Mouse (Mus musculus) cerebellum, postnatal 10 days (tissue): ENCODE results near the gene Ppfibp1.

Experiments
- DNase-seq, 2 experiments: peaks; one replicate each; pipeline ENCODE4 v3.0.0; 2021; ENCODE audit warnings: mixed read lengths in 2 of 2

Gene Ppfibp1

DNA sequence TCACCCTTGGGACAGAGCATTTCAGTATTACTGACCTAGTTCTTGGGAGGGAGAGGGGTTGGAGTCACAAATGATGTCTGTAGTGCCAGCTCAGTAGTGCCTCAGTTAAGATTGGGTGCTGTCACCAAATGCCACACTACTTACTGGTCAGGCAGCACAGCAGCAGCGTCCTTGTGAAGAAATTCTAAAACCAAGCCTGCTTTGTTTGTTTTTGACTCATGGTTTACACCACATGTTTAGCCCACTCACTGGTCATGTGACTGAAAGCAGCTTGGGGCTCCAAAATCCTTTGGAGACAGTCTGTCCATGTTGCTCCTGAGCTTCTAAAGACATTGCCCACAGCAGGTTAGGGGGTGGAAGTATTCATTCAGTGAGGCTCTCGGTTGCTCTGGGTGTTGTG is 4.9 kb upstream of the Ppfibp1 start:
- DNase-seq: no peak

DNA sequence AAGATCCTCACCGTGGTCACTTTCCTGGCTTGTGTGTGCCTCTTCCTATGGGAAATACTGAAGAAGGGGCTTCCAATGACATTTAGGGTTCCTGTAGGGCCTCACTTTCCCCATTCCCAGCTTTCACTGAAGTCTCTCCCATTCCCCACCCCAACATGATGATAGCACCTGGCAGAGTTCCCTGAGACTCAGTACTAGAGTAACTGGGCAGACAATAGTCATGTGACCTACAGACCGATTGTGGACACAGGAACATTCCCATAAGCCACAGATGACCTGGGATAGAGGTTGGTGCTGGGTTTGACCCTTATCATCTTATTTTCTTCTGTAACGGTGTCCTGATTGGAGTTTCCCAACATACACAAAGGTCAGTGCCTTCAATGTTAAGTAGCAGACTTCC is 4.1 kb upstream of the Ppfibp1 start:
- DNase-seq: no peak

DNA sequence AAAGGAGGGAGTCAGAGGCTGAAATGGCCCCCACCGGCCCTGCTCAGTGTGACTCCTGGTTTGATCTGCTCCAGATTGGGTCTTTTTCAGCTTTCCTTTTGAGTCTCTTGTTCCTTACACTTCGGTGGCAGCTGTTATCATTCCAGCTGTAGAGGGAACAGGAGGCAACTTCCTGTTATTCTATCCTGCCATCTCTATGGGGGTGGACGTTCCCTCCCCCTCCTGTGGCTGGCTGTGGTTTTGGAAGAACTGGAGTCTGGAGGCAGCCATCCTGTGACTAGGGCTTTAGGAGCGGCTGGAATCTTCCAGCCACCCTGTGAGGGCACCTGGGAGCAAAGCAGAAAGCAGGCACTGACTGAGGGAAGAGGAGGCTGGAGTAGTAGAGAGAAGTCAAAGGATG is 3.4 kb upstream of the Ppfibp1 start:
- DNase-seq: no peak

DNA sequence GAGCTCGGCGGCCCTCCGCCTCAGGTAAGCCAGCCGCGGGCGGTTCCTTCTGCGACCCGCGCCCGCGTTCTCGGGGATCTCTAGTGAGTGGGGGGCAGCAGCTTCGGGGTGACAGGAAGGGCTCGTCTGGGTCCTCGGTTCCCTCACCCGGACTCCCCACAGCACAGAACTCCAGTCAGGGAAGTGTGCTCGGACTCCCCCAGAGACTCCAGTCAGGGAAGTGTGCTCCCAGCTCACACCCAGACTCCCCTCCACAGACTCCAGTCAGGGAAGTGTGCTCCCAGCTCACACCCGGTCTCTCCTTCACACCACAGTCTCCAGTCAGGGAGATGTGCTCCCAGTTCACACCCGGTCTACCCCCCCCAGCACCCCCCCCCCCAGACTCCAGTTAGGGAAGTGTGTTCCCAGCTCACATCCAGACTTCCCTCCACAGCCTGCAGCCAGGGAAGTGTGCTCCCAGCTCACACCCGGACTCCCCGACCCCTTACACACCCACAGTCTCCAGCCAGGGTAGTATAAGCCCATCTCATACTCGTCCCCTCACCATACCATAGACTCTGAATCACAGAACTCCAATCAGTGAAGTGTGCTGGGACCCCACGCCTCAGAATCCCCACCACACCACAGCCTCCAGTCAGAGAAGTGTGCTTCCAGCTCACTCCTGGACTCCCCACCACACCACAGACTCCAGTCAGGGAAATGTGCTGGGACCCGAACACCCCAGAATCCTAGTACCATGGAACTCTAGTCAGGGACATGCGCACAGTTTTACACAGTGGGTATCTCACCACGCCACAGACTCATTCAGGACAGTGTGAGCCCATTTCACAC is 588 bp downstream of the Ppfibp1 start:
- no peak for DNase-seq

DNA sequence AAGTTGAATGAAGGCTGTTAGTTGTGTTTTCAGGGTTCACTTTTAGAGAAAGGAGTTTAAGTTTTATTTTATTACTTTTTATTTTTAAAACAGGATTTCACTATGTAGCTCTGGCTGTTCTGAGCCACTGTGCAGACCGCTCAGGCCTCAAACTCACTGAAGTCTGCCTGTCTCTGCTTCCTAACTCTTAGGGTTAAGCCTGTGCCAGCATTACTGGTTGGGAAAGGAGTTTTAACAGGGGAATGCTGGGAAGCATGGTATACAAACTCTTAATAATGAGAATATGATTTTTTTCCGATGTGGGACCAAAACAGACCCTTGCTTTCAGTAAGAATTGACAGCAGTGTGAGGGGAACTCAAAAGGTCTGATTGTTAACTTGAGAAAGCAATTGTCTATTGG is 1.9 kb downstream of the Ppfibp1 start:
- DNase-seq: no peak

DNA sequence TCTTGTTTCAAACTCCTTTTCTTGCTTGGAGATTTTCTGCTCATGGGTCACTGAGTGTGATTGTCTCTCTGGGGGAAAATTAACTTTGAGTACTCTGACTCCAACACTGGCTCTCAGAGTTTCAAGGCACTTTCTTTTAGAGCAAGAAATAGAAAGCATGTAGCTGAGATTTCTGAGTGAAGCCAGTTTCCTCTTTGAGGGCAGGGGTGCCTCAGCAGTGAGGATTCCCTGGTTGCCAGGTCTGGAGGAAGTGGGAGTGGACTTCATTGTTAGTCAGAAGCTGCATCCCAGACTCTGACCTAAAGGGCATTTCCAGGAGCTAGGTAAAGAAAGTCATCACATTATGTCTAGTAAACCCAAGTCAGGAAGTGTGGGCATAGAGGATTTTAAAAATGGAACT is 2.3 kb downstream of the Ppfibp1 start:
- DNase-seq: no peak

DNA sequence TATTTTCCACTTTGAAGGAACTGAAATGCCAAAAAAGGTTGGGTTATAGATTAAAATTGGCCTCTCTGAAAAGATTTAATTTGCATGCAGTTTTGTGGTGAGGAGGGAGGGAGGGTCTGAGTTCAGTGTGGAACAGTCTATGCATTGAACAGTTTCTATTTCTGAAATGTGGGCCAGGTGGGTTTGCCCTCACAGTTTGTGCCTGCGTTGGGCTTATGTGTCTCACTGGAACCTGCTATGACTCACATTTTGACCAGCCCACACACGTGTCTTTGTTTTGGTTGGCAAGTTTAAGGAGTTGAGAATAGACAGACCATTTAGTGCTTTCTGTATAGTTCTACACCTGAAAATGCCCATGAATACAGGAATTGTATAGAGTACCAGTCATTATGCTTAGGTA is 5.6 kb downstream of the Ppfibp1 start:
- no peak for DNase-seq

DNA sequence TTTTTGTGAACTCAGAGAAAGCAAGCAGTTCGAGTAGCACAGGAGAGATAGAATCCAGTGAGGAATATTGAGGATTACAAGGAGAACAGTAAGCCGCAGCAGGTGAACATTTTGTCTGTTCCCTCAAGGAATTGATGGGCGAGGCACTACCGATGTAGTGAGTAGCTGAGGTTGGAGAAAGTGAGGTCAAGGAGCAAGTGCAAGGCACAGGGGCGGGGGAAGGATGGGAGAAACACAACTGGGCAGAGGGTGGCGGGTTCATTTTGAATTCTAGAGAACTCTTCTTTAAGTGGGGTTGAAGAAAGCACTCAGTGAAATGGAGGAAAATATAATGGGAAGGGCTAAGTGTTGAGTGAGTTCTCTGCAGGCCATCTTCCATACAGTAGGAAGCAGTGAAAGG is 10.4 kb downstream of the Ppfibp1 start:
- no peak for DNase-seq

DNA sequence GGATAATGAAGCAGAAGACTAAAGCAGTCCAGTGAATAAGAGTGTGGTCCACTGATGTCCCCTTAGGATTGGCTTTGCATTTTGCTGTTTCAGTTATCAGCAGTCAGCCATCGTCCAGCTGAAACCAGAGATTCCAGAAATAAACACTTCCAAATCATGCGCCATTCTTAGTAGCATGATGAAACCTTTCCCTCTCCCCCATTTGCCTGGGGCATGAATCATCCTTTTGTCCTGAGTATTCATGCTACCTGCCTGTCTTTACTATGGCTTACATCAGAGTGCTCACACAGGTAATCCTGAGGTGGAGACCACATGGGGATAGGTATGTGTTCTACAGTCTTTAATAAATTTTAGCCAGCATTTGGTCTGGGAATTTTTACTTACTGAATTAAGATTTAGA is 11.4 kb downstream of the Ppfibp1 start:
- DNase-seq: no peak

DNA sequence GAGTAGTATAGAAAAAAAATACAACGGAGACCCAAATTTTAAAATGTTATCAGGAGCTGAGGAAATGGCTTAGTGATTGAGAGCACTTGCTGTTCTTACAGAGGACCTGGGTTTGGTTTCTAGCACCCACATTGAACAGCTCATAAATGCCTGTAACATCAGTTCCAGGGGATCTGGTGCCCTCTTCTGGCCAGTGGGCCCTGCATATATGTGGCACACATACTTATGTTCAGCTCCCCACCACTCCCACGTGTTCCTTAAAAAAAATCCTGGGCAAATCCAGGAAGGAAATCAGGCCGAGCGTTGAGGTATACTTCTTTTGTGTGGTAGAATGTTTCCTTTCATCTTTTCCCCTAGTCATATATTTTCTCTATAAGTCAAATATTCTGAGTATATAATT is 13.6 kb downstream of the Ppfibp1 start:
- DNase-seq: no peak

DNA sequence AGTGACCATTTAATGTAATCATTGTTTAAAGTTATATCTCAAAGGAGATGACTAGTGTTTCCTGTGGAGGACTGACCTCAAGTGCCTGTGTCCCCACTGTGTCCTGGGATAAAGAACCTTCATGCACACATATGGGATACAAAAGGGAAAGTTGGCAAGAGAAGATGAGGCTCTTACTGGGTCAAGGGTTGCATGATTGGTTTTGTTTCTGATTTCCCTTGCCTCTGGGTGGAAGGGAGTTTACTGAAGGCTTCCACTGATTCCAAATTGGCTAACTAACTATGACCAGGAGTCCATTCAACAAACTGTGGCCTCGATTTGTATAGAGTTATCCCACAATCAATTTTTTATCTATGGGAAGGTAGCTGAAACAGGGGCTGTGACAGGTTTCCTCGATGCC is 15.3 kb downstream of the Ppfibp1 start:
- no peak for DNase-seq

DNA sequence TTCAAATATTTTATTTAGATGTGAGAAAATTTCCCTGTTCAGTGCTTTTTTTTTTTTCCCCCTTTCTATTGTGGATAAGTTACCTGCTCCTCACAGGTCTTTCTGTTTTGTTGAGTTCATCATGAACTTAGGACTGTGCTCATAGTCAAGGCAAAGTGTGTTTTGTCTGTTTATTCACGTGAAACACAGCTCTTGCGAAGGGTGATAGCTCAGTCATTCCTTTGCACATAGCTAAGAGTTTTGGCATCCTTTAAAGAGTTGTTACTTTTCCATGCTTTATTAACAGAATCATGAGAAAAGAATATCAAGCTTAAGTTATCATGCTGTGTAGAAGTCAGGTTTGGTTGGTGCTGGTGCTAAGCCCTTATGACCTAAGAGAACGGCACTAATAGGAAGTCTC is 16.4 kb downstream of the Ppfibp1 start:
- DNase-seq: no peak

DNA sequence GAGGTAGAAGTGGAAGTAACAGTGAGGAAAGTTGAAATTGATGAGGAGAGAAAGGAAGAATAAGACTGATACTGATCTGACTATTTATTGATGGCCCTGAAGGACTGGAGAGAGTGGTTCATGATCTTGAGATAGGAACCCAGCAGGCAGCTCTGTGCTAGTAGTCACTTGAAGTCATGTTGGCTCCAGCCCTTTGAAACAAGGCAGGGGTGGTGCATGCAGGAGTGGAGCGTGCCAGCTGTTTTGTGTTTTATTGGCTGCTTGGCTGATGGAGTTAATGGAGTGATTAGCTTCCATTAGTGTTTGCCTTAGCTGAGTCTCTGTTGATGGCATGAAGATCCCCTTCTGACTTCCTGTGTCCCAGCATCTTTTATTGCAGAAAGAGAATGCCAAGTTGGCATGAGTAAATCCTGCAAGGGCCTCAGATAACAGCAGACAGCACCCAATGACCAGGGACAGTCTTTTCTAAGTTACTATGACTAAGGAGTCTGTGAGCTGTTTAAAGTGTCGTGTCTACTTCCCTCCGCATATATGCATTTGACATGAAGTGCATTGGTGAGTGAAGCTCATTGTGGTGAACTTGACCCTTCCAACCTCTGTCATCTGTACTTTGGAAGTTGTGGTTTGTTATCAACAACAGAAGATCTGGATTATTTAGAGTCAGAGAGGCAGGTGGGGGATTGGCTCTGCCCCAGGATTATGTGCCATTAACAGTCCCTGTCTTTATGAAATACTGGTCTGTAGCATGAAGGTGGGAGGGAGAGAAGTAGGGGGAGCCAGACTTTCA is 17.9 kb downstream of the Ppfibp1 start:
- no peak for DNase-seq

DNA sequence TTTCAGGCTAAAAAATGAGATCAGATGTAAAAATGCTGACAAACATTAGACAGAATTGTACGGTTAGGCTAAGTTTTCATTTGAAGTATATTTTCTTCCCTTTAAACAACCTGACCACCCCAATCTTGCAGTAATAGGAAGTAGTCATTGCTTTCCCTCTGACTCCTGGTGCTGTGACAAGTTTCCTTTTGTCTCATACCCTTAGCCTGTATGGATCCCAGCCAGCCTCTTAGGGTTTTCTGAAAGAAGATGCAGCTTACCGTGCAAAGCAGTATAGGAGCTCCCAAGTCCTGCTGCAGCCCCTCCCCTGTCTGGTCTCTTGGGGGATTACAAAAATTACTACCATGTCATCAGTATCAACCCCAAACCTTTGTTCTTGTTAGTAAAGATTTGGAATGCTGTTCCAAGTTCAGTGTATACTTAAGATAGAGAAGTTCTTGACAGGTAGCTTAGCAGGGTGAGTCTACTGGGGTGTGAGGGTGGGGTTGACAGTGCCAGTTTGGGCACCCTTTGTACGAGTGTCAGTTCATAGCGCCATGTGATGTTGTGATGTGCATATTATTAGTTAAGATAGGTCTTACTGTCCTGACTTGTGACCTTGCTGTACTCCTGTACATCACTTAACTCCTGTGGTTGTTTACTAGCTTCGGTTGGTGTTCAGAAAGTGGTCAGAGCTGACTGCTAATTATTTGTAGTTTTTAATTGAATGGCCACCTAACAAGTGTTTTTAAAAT is 18.9 kb downstream of the Ppfibp1 start:
- DNase-seq: no peak

DNA sequence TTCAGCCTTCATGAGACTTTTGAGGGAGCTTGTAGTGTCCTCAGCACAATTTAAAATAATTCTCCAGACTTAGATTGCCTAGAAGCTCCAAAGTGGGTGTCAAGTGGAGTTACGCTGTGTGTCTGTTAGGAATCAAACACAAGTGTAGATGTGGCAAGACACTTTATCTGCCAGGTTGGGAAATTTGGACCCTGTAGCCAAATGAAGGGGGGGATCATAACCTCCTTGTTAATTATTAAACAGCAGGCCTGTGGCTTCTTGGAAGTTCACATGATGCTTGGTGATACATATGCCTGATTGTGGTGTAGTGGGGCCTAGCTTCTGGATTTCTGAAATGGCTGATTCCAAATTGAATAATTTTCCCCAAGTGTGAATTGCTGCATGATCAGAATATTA is 19.5 kb downstream of the Ppfibp1 start:
- no peak for DNase-seq

DNA sequence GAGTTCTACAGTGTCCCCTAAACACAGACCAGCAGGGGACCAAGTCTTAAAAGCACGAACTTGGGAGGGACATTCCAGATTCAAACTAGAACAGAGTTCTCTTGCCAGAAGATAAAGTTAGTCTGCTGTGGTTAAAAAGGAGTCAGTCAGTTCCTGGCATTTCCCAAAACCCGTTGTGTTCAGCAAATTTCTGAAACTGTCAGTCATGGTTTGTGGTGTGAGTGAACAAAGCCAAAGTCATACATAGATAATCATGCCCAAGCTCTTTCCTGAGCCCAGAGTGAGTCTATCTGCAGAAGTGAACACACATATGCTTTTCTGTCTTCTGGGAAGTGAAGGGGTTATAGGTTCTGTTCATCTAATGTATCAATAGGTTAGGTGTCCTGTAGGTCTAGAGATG is 20.5 kb downstream of the Ppfibp1 start:
- DNase-seq: no peak

DNA sequence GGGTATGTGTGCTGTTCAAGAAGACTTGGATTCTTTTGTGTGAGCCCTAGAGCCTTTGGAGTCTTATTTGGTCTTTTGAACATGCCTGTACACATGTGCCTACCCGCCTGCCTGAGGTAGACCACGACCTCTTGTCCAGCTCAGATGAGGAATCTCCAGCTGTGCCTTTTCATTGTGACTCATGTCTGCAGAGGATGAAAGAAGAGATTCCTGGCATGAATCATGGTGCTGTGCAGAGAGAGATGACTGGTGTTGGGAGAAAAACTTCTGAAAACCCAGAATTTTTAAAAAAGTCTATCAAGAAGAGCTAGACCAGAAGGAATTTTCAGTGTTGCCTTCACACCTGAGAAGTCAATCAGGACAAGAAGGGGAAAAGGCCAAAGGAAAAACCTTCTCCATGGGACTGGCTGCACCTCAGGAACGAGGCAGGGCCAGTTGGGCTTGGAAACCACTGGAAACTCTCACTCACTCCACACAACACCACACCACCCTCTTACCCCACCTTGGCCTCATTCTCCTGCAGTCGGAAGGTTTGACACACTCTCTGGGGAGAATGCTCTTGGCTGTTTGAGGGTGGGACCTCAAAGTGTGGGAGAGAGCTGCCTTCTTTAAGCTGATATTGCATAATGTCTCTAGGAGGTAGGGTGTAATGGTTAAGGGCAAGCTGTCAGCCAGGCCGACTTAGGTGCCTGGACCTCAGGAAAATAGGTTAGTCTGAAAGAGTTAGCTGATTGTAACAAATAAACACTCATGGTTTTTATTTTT is 21.6 kb downstream of the Ppfibp1 start:
- no peak for DNase-seq

DNA sequence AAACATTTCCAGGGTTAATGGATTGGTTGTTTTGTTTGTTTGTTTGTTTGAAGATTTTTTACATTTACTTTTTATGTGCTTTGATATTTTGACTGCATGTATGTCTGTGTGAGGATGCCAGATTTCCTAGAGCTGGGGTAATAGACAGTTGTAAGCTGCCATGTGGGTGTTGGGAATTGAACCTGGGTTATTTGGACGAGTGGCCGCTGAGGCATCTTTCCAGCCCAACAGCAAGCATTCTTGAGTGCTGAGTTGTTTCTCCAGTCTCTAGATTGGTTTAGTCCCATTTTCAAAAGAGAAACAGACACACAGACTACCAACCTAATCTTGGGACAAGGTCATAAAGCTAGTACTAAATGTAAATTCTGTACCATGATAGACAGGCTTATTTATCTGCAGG is 22.5 kb downstream of the Ppfibp1 start:
- no peak for DNase-seq

DNA sequence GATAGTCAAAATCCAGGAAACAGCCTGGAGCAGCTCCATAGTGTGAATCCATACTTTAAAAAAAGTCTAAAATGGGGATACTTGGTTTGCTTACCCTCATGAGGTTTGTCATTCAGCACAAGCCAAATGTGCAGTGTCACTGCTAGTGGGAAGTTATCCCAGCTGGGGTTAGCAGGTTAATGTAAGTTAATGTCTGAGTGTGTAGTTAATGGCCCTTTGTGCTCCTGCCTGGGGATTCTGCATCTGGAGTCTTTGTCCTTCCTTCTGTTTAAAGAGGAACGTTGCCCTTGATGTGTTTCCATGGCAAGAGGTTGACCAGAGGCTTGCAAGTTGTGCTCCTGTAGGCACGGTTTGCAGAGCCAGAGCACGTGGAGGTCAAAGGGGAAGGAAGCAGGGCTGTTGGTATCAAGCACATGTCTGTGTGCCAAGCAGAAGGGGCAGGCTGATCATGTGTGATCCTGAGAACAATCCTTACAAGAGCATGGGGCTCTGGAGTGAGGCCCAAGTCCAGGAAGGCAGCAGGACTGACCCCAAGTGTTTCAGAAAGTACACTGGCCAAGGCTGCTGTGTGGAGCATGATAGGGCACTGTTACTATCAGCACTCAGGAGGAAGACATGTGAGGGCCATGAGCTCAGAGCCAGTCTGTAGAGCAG is 24.7 kb downstream of the Ppfibp1 start:
- no peak for DNase-seq

DNA sequence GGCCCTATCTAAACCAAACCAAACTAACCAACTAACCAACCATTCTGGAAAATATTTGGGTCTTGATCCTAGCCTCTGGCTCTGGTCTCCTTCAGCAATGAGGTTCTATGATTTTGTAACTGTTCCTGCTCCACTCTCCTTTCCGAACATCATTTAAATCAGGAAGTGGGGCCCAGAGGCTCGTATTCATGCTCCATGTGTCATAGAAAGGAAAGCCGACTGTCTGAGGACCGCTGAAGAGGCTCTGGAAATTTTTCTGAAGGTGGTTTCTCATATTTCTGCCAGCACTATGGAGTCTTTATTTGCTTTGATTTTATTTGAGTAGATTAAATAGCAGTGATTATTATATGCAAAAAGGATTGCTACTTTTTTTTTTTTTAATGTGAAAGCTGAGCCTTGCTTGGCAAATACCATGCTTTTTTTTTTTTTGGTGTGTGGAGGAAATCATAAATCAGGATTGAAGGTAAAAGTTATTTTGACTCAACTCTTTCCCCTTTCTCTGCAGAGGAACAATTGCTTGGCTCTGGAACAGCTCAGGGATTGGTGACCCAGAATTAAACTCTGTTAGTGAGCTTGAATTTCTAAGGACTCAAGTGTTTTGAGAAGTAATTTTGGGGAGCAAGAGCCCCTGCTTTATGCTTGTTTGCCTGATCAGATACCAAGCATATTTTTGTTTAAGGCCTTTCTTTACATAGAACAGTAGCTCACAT is 25.4 kb downstream of the Ppfibp1 start:
- no peak for DNase-seq

DNA sequence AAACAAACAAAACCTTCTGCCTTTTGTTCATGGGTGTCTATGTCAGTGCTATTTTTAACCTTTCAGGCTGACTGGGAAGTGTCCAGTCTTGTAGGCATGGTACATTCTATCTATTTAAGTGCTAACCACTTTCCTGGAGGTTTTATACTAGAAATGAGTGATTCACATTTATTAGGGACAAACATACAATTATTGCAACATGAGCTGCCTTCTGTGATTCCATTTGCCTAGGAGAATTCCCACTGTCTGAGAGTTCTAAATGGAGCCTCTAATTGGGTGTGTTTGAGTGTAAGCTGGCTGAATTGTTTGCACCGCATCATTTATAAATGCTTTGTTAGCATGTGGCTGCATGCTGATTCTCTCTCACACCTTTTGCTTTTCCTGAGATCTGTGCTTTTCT is 27.5 kb downstream of the Ppfibp1 start:
- DNase-seq: no peak

DNA sequence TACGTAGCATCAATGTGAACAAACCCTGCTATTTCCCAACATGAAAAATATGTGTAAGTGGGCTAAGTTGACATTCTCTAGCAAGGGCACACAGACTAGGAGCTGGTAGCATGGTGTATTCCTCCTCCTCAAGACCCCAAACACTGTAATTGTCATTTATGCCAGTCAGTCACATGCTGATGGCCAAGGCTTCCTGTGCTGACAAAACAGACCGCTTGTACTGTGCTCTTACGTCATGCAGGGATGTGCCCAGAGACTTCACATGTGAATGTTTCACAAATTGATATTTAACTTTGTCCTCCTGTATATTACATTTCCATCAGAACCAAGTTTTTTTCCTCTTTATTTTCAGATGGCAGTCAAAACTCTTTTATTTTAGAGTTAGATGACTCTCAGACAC is 29.1 kb downstream of the Ppfibp1 start:
- no peak for DNase-seq
